Mouse (Mus musculus): ENCODE results near the gene Gm14190. TPM values are rescaled to one million over a fixed set of nuclear protein-coding genes. Genes with fewer than 3 reads are reported as not detected.
"Not testable (repeated sequence)": the region's sequence is repeated elsewhere in the genome, so short reads cannot be mapped to it uniquely, and the experiment has no call there.

Gm14190 gene
- total RNA-seq (2021): not detected

DNA sequence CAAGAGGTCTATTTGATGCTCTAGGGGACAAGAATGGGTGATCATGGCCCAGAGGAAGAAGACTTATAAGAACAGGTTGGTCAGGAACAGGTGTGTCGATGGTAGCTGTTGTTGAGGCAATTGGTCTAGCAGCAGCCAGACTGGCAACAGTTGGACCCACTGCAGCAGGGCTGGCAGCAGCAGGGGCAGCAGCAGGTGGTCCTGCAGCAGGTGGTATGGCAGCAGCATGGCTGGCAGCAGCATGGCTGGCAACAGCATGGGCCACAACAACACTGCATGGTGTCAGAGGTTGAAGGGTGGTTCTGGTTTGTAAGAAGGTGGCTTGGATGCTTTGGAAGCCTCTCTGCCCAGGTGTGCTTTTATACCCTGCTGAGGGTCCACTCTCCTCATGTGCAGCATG is at the start of gene Gm14190:
Gene Gm14190, minus strand, starts transcription at position 278 of the 400 bp plus-strand sequence.
- intact Hi-C loops (cut with DNase I): loop anchor here (10.0 kb wide), 1 partner anchor 274 kb away; no protein-coding TSS in a partner anchor
- no peak for DNase-seq (ENCODE audit: extremely low spot score in 1 of 2, low spot score in 2 of 2)

DNA sequence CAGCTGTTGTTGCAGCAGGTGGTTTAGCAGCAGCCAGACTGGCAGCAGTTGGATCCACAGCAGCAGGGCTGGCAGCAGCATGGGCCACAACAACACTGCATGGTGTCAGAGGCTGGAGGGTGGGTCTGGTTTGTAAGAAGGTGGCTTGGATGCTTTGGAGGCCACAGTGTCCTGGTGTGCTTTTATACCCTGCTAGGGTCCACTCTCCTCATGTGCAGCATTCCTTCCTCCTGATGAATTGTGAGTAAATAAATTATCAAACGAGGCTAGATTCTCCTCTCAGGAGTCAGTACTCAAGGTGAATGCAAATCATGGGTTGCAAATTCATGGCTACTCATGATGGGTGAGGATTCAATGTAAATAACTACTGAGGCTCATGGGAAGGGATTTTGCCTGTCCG is 43.6 kb upstream of the Gm14190 start, which contains the start of gene Gm14180:
Gene Gm14180, minus strand, starts transcription at position 101 of the 400 bp plus-strand sequence.
- intact Hi-C loops (cut with DNase I): no loop called here
- no peak for DNase-seq (ENCODE audit: extremely low spot score in 1 of 2, low spot score in 2 of 2)

DNA sequence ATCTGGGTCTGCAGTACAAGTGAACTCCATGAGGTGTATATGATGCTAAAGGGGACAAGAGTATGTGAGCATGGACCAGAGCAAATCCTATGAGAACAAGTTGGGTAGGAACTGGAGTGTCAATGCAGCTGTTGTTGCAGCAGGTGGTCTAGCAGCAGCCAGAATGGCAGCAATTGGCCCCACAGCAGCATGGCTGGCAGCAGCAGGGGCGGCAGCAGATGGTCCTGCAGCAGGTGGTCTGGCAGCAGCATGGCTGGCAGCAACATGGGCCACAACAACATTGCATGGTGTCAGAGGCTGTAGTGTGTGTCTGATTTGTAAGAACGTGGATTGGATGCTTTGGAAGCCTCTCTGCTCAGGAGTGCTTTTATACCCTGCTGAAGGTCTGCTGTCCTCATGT is 33.5 kb upstream of the Gm14190 start:
- no peak for DNase-seq (ENCODE audit: extremely low spot score in 1 of 2, low spot score in 2 of 2)
- intact Hi-C loops (cut with DNase I): loop anchor here (5.0 kb wide), 1 partner anchor 37 kb away; no protein-coding TSS in a partner anchor

DNA sequence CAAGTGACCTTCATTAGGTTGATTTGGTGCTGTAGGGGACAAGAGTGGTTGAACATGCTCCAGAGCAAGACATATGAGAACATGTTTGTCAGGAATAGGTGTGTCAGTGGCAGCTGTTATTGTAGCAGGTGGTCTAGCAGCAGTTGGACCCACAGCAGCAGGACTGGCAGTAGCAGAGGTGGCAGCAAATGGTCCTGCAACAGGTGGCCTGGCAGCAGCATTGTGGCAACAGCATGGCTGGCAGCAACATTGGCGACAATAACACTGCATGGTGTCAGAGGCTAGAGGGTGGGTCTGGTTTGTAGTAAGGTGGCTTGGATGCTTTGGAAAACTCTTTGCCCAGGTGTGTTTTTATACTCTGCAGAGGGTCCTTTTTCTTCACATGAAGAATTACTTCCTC is 28.2 kb upstream of the Gm14190 start:
- peak in 1 of 2 experiments; percentile 14 for DNase-seq (ENCODE audit: extremely low spot score in 1 of 2, low spot score in 2 of 2)
- intact Hi-C loops (cut with DNase I): no loop called here

DNA sequence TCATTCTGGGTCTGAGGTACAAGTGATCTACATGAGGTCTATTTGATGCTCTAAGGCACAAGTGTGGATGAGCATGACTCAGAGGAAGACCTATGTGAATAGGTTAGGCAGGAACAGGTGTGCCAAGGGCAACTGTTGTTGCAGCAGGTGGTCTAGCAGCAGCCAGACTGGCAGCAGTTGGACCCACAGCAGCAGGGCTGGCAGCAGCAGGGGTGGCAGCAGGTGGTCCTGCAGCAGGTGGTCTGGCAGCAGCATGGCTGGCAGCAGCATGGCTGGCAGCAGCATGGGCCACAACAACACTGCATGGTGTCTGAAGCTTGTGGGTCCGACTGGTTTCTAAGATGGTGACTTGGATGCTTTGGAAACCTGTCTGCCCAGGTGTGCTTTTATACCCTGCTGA is 5.3 kb downstream of the Gm14190 start:
- DNase-seq (ENCODE audit: extremely low spot score in 1 of 2, low spot score in 2 of 2): not testable (repeated sequence)
- intact Hi-C loops (cut with DNase I): loop anchor here (5.0 kb wide), 1 partner anchor 37 kb away; no protein-coding TSS in a partner anchor

DNA sequence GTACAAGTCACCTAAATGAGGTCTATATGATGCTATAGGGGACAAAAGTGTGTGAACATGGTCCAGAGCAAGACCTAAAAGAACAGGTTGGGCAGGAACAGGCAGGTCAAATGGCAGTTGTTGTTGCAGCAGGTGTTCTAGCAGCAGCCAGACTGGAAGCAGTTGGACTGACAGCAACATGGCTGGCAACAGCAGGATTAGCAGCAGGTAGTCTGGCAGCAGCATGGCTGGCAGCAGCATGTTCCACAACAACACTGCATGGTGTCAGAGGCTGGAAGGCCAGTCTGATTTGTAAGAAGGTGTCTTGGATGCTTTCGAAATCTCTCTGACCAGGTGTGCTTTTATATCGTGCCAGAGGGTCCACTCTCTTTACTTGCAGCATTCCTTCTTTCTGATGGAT is 7.1 kb downstream of the Gm14190 start:
- no peak for DNase-seq (ENCODE audit: extremely low spot score in 1 of 2, low spot score in 2 of 2)
- intact Hi-C loops (cut with DNase I): no loop called here

DNA sequence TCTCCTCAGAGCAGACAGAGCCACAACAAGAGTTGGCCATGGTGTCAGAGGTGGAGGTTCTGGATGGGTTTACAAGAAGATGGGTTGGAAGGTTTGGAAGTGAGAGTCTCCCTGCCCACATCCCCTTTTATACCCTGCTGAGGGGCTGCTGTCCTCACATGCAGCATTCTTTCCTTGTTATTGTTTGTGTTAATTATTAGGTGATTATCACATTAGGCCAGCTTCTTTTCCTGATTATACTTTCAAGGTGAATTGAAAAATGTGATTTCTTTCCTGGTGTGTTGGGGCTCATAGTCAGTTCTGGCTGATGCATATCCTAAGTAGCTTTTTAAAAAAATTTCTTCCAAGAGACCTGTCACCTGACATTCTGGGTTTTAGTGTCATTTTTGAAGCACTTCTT is 24.7 kb downstream of the Gm14190 start, which contains the start of gene Krtap4-6:
Gene Krtap4-6, minus strand, starts transcription at position 101 of the 400 bp plus-strand sequence.
- intact Hi-C loops (cut with DNase I): no loop called here
- DNase-seq (ENCODE audit: extremely low spot score in 1 of 2, low spot score in 2 of 2): no peak

DNA sequence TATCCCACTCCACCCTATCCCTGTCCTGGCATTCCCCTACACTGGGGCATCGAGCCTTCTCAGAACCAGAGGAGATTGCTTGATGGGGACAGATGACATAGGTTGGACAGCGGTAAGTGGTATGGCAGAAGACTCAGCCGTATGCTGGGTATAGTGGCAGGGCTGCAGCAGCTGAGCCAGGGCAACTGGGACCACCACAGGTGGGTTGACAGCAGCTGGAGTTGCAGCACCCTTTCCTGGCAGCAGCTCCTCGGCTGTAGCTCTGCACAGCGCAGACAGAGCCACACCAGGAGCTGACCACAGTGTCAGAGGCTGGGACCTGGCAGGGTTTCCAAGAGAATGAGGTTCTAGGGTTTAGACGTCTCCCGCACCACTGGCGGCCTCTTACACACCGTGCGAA is 27.7 kb downstream of the Gm14190 start:
- intact Hi-C loops (cut with DNase I): no loop called here
- DNase-seq (ENCODE audit: extremely low spot score in 1 of 2, low spot score in 2 of 2): no peak

DNA sequence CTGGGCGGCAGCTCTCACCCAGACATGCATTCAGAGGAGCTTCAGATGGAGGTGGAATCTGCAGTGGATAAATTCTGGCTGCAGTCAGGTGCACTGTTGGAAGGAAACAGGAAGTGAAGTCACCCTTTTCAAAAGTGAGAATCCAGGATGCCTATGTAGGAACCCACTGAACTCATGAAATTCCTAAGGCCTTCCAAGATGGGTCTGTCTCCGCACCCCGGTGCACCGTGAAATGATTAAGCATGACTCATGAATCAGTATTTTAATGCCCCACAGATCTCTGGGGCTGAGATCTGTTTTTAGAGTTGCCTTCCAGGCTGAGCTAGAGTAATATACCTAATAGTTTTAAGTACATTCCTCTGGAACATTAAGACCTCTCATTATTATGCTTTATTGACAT is 31.3 kb downstream of the Gm14190 start:
- DNase-seq (ENCODE audit: extremely low spot score in 1 of 2, low spot score in 2 of 2): no peak
- intact Hi-C loops (cut with DNase I): no loop called here

DNA sequence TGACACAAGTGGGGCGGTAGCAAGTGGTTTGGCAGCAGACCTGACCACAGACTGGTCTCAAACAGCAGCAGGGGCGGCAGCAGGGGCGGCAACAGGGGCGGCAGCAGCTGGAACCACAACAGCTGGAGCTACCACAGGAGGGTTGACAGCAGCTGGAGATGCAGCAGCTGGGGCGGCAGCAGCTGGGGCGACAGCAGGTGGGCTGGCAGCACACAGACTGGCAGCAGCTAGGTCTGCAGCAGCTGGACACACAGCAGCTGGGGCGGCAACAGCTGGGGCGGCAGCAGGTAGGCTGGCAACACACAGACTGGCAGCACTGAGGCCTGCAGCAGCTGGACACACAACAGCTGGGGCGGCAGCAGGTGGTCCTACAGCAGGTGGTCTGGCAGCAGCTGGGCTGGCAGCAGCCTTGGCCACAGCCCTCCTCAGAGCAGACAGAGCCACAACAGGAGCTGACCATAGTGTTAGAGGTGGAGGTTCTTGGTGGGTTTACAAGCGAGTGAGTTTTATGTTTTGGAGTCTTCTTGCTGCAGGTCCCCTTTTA is 32.0 kb downstream of the Gm14190 start, which contains the start of gene Gm11563:
Gene Gm11563, minus strand, starts transcription at position 494 of the 544 bp plus-strand sequence.
- intact Hi-C loops (cut with DNase I): not testable (repeated sequence)

DNA sequence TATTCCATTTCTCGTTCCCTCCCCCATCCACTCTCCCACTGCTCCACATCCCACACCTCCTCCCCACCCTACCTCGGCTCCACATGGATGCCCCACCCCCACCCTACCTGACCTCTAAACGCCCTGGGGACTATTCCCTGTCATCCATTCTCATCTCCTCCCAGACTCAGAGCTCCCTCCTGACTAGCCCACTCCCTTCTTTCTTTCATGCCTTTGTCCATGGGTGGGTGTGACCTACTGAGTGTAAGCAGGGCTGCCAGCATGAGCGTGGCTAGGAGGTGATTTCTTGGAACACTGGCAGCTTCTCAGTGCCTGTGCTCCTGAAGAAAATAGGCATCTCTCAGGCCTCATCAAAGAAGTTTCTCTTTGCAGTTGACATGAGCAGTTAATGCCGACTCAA is 33.5 kb downstream of the Gm14190 start:
- no peak for DNase-seq (ENCODE audit: extremely low spot score in 1 of 2, low spot score in 2 of 2)
- intact Hi-C loops (cut with DNase I): no loop called here

More for the DNA sequence above, 32.0 kb downstream of the Gm14190 start, which contains the start of gene Gm11563:
- DNase-seq (ENCODE audit: extremely low spot score in 1 of 2, low spot score in 2 of 2): not testable (repeated sequence)

DNA sequence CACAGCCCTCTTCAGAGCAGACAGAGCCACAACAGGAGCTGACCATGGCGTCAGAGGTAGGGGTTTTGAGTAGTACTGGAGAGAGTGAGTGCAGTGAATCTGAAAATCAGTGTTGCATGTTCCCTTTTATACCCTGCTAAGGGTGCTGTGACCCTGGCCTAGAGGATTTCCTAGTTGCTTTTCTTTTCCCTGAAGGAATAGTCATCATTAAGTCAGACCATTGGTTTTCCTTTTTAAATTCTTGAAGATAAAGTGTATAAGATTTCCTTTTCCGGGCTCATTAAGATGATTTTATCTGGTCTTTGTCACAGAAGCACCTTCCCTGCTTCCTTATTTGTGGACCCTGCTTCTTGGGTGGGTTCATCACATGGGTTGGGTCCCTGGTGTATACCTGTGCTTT is 40.4 kb downstream of the Gm14190 start, which contains the start of gene Gm11555:
Gene Gm11555, minus strand, starts transcription at position 101 of the 400 bp plus-strand sequence.
- no peak for DNase-seq (ENCODE audit: extremely low spot score in 1 of 2, low spot score in 2 of 2)
- intact Hi-C loops (cut with DNase I): no loop called here

DNA sequence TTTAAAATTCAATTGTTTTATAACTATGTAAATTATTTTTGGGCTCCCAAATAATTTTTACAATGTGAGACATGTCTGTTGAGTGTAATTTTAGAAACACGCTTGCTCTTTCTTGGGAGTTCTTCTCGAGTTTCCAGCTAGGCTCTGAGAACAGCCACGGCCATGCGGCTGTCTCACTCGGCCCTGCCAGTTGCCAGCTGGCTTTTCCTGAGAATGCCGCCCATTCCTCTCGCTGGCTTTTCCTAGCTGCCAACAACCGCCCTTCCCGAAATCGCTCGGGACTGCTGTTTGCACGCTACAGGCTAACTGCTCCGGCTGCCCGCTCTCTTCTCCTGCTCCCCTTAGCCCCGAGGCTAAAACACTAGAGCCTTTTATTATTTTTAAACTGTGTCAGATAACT is 44.1 kb downstream of the Gm14190 start:
- DNase-seq (ENCODE audit: extremely low spot score in 1 of 2, low spot score in 2 of 2): no peak

DNA sequence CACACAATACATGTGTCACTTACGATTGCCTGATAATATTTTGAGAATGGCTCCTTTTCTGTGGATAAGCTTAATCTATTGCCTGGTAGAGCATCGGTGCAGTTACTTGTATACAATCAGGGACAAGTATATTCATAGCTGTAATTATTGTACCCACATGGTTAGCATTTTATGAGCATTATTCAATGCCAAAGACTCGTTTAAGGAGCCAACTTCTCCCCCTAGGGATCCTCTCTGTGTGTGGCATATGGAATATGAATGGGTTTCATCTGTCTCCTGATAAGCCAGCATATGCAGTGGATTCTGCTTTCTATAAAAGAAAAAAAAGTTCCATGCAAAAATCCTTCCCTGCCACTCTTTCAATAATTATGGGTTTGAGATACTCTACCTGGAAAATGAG is 46.2 kb downstream of the Gm14190 start:
- no peak for DNase-seq (ENCODE audit: extremely low spot score in 1 of 2, low spot score in 2 of 2)
- intact Hi-C loops (cut with DNase I): no loop called here

More for the DNA sequence above, 44.1 kb downstream of the Gm14190 start:
- intact Hi-C loops (cut with DNase I): no loop called here

DNA sequence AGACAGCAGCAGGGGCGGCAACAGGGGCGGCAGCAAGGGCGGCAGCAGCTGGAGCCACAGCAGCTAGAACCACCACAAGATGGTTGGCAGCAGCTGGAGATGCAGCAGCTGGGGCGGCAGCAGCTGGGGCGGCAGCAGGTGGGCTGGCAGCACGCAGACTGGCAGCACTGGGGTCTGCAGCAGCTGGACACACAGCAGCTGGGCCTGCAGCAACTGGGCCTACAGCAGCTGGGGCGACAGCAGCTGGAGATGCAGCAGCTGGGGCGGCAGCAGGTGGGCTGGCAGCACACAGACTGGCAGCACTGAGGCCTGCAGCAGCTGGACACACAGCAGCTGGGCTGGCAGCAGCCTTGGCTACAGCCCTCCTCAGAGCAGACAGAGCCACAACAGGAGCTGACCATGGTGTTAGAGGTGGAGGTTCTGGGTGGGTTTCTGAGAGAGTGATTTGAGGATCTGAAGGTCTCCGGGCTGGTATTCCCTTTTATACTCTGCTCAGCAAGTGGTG is 46.9 kb downstream of the Gm14190 start, which contains the start of gene Krtap4-7:
Gene Krtap4-7, minus strand, starts transcription at position 455 of the 505 bp plus-strand sequence.
- DNase-seq (ENCODE audit: extremely low spot score in 1 of 2, low spot score in 2 of 2); intact Hi-C loops (cut with DNase I): not testable (repeated sequence)

DNA sequence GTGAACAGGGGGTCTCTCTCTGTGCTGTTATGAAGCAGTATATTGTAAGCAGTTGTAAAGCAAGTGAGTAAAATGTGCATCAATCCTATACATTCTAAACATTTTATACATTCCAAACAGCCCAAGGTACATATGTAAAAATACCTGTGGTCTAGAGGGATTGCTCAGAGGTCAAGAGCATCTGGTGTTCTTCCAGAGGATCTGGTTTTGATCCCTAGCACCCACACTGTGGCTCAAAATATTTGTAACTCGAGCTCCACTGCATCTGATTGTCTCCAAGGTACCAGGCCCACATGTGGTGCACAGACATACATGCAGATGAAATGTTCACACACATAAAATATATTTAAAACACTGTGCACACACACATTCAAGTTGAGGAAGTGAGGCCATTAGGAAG is 49.6 kb downstream of the Gm14190 start:
- intact Hi-C loops (cut with DNase I): no loop called here
- no peak for DNase-seq (ENCODE audit: extremely low spot score in 1 of 2, low spot score in 2 of 2)

Other genes starting within 250 kb of the Gm14190 start
- gene Krt23, start 197.6 kb downstream of the Gm14190 start, total RNA-seq (2021): not detected
- not detected for gene Krt39, start 169.4 kb downstream of the Gm14190 start, total RNA-seq (2021)
- gene Krt40, start 147.6 kb downstream of the Gm14190 start, total RNA-seq (2021): not detected
- gene Krtap3-3, start 139.9 kb downstream of the Gm14190 start, total RNA-seq (2021): not detected
- not detected for gene Krtap3-2, start 133.9 kb downstream of the Gm14190 start, total RNA-seq (2021)
- gene Gm11939, start 131.3 kb downstream of the Gm14190 start, total RNA-seq (2021): not detected
- gene Krtap3-1, start 124.1 kb downstream of the Gm14190 start, total RNA-seq (2021): not detected
- gene Krtap1-5, start 109.7 kb downstream of the Gm14190 start, total RNA-seq (2021): not detected
- not detected for gene Krtap1-4, start 107.1 kb downstream of the Gm14190 start, total RNA-seq (2021)
- gene Krtap1-3, start 99.4 kb downstream of the Gm14190 start, total RNA-seq (2021): not detected
- not detected for gene Krtap9-3, start 92.6 kb downstream of the Gm14190 start, total RNA-seq (2021)
- not detected for gene Gm11938, start 87.4 kb downstream of the Gm14190 start, total RNA-seq (2021)
- gene Gm11937, start 80.6 kb downstream of the Gm14190 start, total RNA-seq (2021): not detected
- not detected for gene Krtap2-4, start 75.9 kb downstream of the Gm14190 start, total RNA-seq (2021)
- gene Gm11562, start 70.3 kb downstream of the Gm14190 start, total RNA-seq (2021): not detected
- not detected for gene Krtap4-1, start 62.5 kb downstream of the Gm14190 start, total RNA-seq (2021)
- gene Krtap4-2, start 55.7 kb downstream of the Gm14190 start, total RNA-seq (2021): not detected
- not detected for gene Krtap4-7, start 46.7 kb downstream of the Gm14190 start, total RNA-seq (2021)
- gene Gm11555, start 40.5 kb downstream of the Gm14190 start, total RNA-seq (2021): not detected
- gene Gm11563, start 31.8 kb downstream of the Gm14190 start, total RNA-seq (2021): not detected
- gene Krtap4-6, start 24.8 kb downstream of the Gm14190 start, total RNA-seq (2021): not detected
- gene Gm14180, start 43.5 kb upstream of the Gm14190 start, total RNA-seq (2021): not detected
- gene Gm11595, start 82.2 kb upstream of the Gm14190 start, total RNA-seq (2021): not detected
- gene Krtap4-8, start 90.0 kb upstream of the Gm14190 start, total RNA-seq (2021): not detected
- not detected for gene Krtap4-9, start 94.5 kb upstream of the Gm14190 start, total RNA-seq (2021)
- gene Gm11596, start 102.7 kb upstream of the Gm14190 start, total RNA-seq (2021): not detected
- gene Gm11569, start 108.2 kb upstream of the Gm14190 start, total RNA-seq (2021): not detected
- not detected for gene Gm11554, start 113.7 kb upstream of the Gm14190 start, total RNA-seq (2021)
- not detected for gene Krtap4-13, start 119.2 kb upstream of the Gm14190 start, total RNA-seq (2021)
- gene Gm11564, start 124.9 kb upstream of the Gm14190 start, total RNA-seq (2021): not detected
- not detected for gene 2300003K06Rik, start 147.3 kb upstream of the Gm14190 start, total RNA-seq (2021)
- gene Krtap4-16, start 160.9 kb upstream of the Gm14190 start, total RNA-seq (2021): not detected
- not detected for gene Gm11568, start 167.2 kb upstream of the Gm14190 start, total RNA-seq (2021)
- gene Gm11559, start 173.7 kb upstream of the Gm14190 start, total RNA-seq (2021): not detected
- gene Krtap9-1, start 182.6 kb upstream of the Gm14190 start, total RNA-seq (2021): not detected
- gene Gm11567, start 188.4 kb upstream of the Gm14190 start, total RNA-seq (2021): not detected
- not detected for gene Krtap31-1, start 217.2 kb upstream of the Gm14190 start, total RNA-seq (2021)
- gene Gm11565, start 224.0 kb upstream of the Gm14190 start, total RNA-seq (2021): not detected
- gene Krtap31-2, start 245.6 kb upstream of the Gm14190 start, total RNA-seq (2021): not detected

Data from left cerebral cortex, postnatal 10 days (tissue).